Mouse (Mus musculus): ENCODE results near the gene Chrne.

- no peak for TF ChIP-seq CTCF (conservative IDR thresholded peaks at IDR 0.05; ENCODE audit: low read length)
- no peak for TF ChIP-seq NANOG (IDR thresholded peaks at IDR 0.05; ENCODE audit: borderline replicate concordance, low read length)
These were observed 32.8 kb downstream of the Chrne start for GRCm38 (mm10) chr11:70586261-70586660.

Data from E14TG2a.4 (cell line).